Mouse (Mus musculus): Measurements from ENCODE around the gene Ssr1. TPM values are rescaled to one million over a fixed set of nuclear protein-coding genes. Genes with fewer than 3 reads are reported as not detected.

Ssr1 gene
- 112 and 118 TPM in 2 replicates for polyA plus RNA-seq (2014; fragmentation: Nextera tagmentation; extraction: Ambion mirVana)

- peaks cover 8% of the 10 kb centered on the region for H3K36me3 ChIP-seq (ENCODE audit: control insufficient read depth, insufficient read depth, low read length)
- H3K27ac ChIP-seq (ENCODE audit: low read depth, low read length) = peak within 1 kb of the TSS; percentile 85
- no peaks in the 10 kb centered on the region for H3K9me3 ChIP-seq (ENCODE audit: control insufficient read depth, low read length)
- ATAC-seq (replicated peaks; ENCODE audit: low FRiP score) (peak; percentile 98), DNase-seq (ENCODE audit: low spot score) (peak; percentile 98)
- under 1% methylated on average over 88 of the region's 89 CpGs for WGBS
- H3K4me3 ChIP-seq (ENCODE audit: low read depth, low read length) = peak within 1 kb of the TSS; percentile 93
- H3K9ac ChIP-seq (ENCODE audit: low read length) = peak within 1 kb of the TSS; percentile 95
- H3K27me3 ChIP-seq (ENCODE audit: control insufficient read depth, insufficient read depth, low read length) = no peaks in the 10 kb centered on the region
- peak within 1 kb of the TSS; percentile 58 for H3K4me2 ChIP-seq (ENCODE audit: low read depth, low read length, severe bottlenecking)
- H3K4me1 ChIP-seq (replicated peaks; ENCODE audit: control insufficient read depth, insufficient read depth, low read length) = no peaks in the 10 kb centered on the region
Observed at GRCm38 (mm10) chr13:37993704-37994404, at the start of gene Ssr1. Gene Ssr1 (minus strand): TSS chr13:37994217.

GRCm38 (mm10) chr13:38037811-38038210 is 43.8 kb upstream of the Ssr1 start:
- WGBS = 62% methylated on average over 12 of the region's 12 CpGs
- DNase-seq (ENCODE audit: low spot score) (no peak), ATAC-seq (replicated peaks; ENCODE audit: low FRiP score) (no peak)
- Histone ChIP-seq H3K27me3 (ENCODE audit: control insufficient read depth, insufficient read depth, low read length) (no peaks in the 10 kb centered on the region), H3K27ac (ENCODE audit: low read depth, low read length) (no peak overlapping the region), H3K4me1 (replicated peaks; ENCODE audit: control insufficient read depth, insufficient read depth, low read length) (peaks cover 2% of the 10 kb centered on the region; the same call in 1 of the 2 replicates), H3K9me3 (ENCODE audit: control insufficient read depth, low read length) (no peaks in the 10 kb centered on the region), H3K9ac (ENCODE audit: low read length) (peak overlapping the region; percentile 72), H3K4me3 (ENCODE audit: low read depth, low read length) (peak overlapping the region; percentile 69), H3K4me2 (ENCODE audit: low read depth, low read length, severe bottlenecking) (peak overlapping the region; percentile 93), H3K36me3 (ENCODE audit: control insufficient read depth, insufficient read depth, low read length) (no peaks in the 10 kb centered on the region)

GRCm38 (mm10) chr13:38037044-38037687 is 43.1 kb upstream of the Ssr1 start, which contains the start of gene Cage1:
Gene Cage1 (minus strand): TSS chr13:38037069.
- DNase-seq (ENCODE audit: low spot score) (peak; percentile 98), ATAC-seq (replicated peaks; ENCODE audit: low FRiP score) (peak; percentile 95)
- Histone ChIP-seq H3K36me3 (ENCODE audit: control insufficient read depth, insufficient read depth, low read length) (no peaks in the 10 kb centered on the region), H3K9me3 (ENCODE audit: control insufficient read depth, low read length) (no peaks in the 10 kb centered on the region), H3K4me1 (replicated peaks; ENCODE audit: control insufficient read depth, insufficient read depth, low read length) (peaks cover 2% of the 10 kb centered on the region; the same call in 1 of the 2 replicates), H3K27ac (ENCODE audit: low read depth, low read length) (0 out of 2 replicates have a peak within 1 kb of the TSS, but pooled peaks have one; percentile 26), H3K9ac (ENCODE audit: low read length) (peak within 1 kb of the TSS; percentile 72), H3K27me3 (ENCODE audit: control insufficient read depth, insufficient read depth, low read length) (no peaks in the 10 kb centered on the region), H3K4me2 (ENCODE audit: low read depth, low read length, severe bottlenecking) (peak within 1 kb of the TSS; percentile 93), H3K4me3 (ENCODE audit: low read depth, low read length) (peak within 1 kb of the TSS; percentile 69)
- WGBS = under 1% methylated on average over 47 of the region's 47 CpGs

- H3K4me1 ChIP-seq (replicated peaks; ENCODE audit: control insufficient read depth, insufficient read depth, low read length) = peaks cover 2% of the 10 kb centered on the region; the same call in 1 of the 2 replicates
- 0 out of 2 replicates have a peak within 1 kb of the TSS, but pooled peaks have one; percentile 26 for H3K27ac ChIP-seq (ENCODE audit: low read depth, low read length)
- no peaks in the 10 kb centered on the region for H3K9me3 ChIP-seq (ENCODE audit: control insufficient read depth, low read length)
- DNase-seq (ENCODE audit: low spot score) (no peak), ATAC-seq (replicated peaks; ENCODE audit: low FRiP score) (no peak)
- H3K4me3 ChIP-seq (ENCODE audit: low read depth, low read length) = peak within 1 kb of the TSS; percentile 69
- peak within 1 kb of the TSS; percentile 72 for H3K9ac ChIP-seq (ENCODE audit: low read length)
- peak within 1 kb of the TSS; percentile 93 for H3K4me2 ChIP-seq (ENCODE audit: low read depth, low read length, severe bottlenecking)
- no peaks in the 10 kb centered on the region for H3K27me3 ChIP-seq (ENCODE audit: control insufficient read depth, insufficient read depth, low read length)
- no peaks in the 10 kb centered on the region for H3K36me3 ChIP-seq (ENCODE audit: control insufficient read depth, insufficient read depth, low read length)
- 13% methylated on average over 37 of the region's 37 CpGs for WGBS
Observed at GRCm38 (mm10) chr13:38036343-38037043, 42.5 kb upstream of the Ssr1 start, which contains the start of gene Riok1. Gene Riok1 (plus strand): TSS chr13:38036995.

GRCm38 (mm10) chr13:38028407-38028806 is 34.4 kb upstream of the Ssr1 start:
- WGBS = 89% methylated on average over 4 of the region's 4 CpGs

GRCm38 (mm10) chr13:38027618-38028248 is 33.7 kb upstream of the Ssr1 start:
- WGBS = 64% methylated on average over 6 of the region's 6 CpGs
- DNase-seq (ENCODE audit: low spot score) = no peak
- no peaks in the 10 kb centered on the region for H3K9me3 ChIP-seq (ENCODE audit: control insufficient read depth, low read length)

More at GRCm38 (mm10) chr13:38028407-38028806, 34.4 kb upstream of the Ssr1 start:
- DNase-seq (ENCODE audit: low spot score) (no peak), ATAC-seq (replicated peaks; ENCODE audit: low FRiP score) (no peak)
- Histone ChIP-seq H3K9ac (ENCODE audit: low read length) (no peak overlapping the region), H3K27me3 (ENCODE audit: control insufficient read depth, insufficient read depth, low read length) (no peaks in the 10 kb centered on the region), H3K4me2 (ENCODE audit: low read depth, low read length, severe bottlenecking) (no peak overlapping the region), H3K9me3 (ENCODE audit: control insufficient read depth, low read length) (no peaks in the 10 kb centered on the region), H3K4me1 (replicated peaks; ENCODE audit: control insufficient read depth, insufficient read depth, low read length) (no peaks in the 10 kb centered on the region), H3K4me3 (ENCODE audit: low read depth, low read length) (no peak overlapping the region), H3K36me3 (ENCODE audit: control insufficient read depth, insufficient read depth, low read length) (no peaks in the 10 kb centered on the region), H3K27ac (ENCODE audit: low read depth, low read length) (no peak overlapping the region)

GRCm38 (mm10) chr13:38025874-38026273 is 31.9 kb upstream of the Ssr1 start:
- Histone ChIP-seq H3K27ac (ENCODE audit: low read depth, low read length) (no peak overlapping the region), H3K27me3 (ENCODE audit: control insufficient read depth, insufficient read depth, low read length) (no peaks in the 10 kb centered on the region), H3K9me3 (ENCODE audit: control insufficient read depth, low read length) (no peaks in the 10 kb centered on the region), H3K4me1 (replicated peaks; ENCODE audit: control insufficient read depth, insufficient read depth, low read length) (no peaks in the 10 kb centered on the region), H3K4me3 (ENCODE audit: low read depth, low read length) (no peak overlapping the region), H3K36me3 (ENCODE audit: control insufficient read depth, insufficient read depth, low read length) (no peaks in the 10 kb centered on the region), H3K4me2 (ENCODE audit: low read depth, low read length, severe bottlenecking) (no peak overlapping the region), H3K9ac (ENCODE audit: low read length) (no peak overlapping the region)
- no peak for ATAC-seq (replicated peaks; ENCODE audit: low FRiP score)
- WGBS = 38% methylated on average over 4 of the region's 4 CpGs
- DNase-seq (ENCODE audit: low spot score) = no peak

More at GRCm38 (mm10) chr13:38027618-38028248, 33.7 kb upstream of the Ssr1 start:
- no peak overlapping the region for H3K4me3 ChIP-seq (ENCODE audit: low read depth, low read length)
- H3K4me2 ChIP-seq (ENCODE audit: low read depth, low read length, severe bottlenecking) = no peak overlapping the region
- no peak overlapping the region for H3K27ac ChIP-seq (ENCODE audit: low read depth, low read length)
- no peaks in the 10 kb centered on the region for H3K4me1 ChIP-seq (replicated peaks; ENCODE audit: control insufficient read depth, insufficient read depth, low read length)
- H3K27me3 ChIP-seq (ENCODE audit: control insufficient read depth, insufficient read depth, low read length) = no peaks in the 10 kb centered on the region
- ATAC-seq (replicated peaks; ENCODE audit: low FRiP score) = no peak
- H3K36me3 ChIP-seq (ENCODE audit: control insufficient read depth, insufficient read depth, low read length) = no peaks in the 10 kb centered on the region
- no peak overlapping the region for H3K9ac ChIP-seq (ENCODE audit: low read length)

- no peak for ATAC-seq (replicated peaks; ENCODE audit: low FRiP score)
- 71% methylated on average over 3 of the region's 3 CpGs for WGBS
Observed at GRCm38 (mm10) chr13:38018791-38019190, 24.8 kb upstream of the Ssr1 start.

More at GRCm38 (mm10) chr13:38018791-38019190, 24.8 kb upstream of the Ssr1 start:
- Histone ChIP-seq H3K36me3 (ENCODE audit: control insufficient read depth, insufficient read depth, low read length) (no peaks in the 10 kb centered on the region), H3K27me3 (ENCODE audit: control insufficient read depth, insufficient read depth, low read length) (no peaks in the 10 kb centered on the region), H3K9ac (ENCODE audit: low read length) (no peak overlapping the region), H3K4me2 (ENCODE audit: low read depth, low read length, severe bottlenecking) (no peak overlapping the region), H3K9me3 (ENCODE audit: control insufficient read depth, low read length) (no peaks in the 10 kb centered on the region), H3K4me3 (ENCODE audit: low read depth, low read length) (no peak overlapping the region), H3K27ac (ENCODE audit: low read depth, low read length) (no peak overlapping the region), H3K4me1 (replicated peaks; ENCODE audit: control insufficient read depth, insufficient read depth, low read length) (no peaks in the 10 kb centered on the region)
- DNase-seq (ENCODE audit: low spot score) = no peak
